Mouse (Mus musculus) urinary bladder, postnatal 36 days (tissue): Measurements from ENCODE around the gene Tapt1.
"Not testable (repeated sequence)": the region's sequence is repeated elsewhere in the genome, so short reads cannot be mapped to it uniquely, and the experiment has no call there.

Experiments
- DNase-seq, 2 experiments: peaks; one replicate each; pipeline ENCODE4 v3.0.0; 2022; ENCODE audit warnings: low spot score in 2 of 2, mixed read lengths in 1 of 2

Tapt1 gene

GRCm38 (mm10) chr5:44143467-44144235 is 82.8 kb downstream of the Tapt1 start:
- no peak for DNase-seq

GRCm38 (mm10) chr5:44127487-44127886 is 98.9 kb downstream of the Tapt1 start:
- DNase-seq = no peak

DNA sequence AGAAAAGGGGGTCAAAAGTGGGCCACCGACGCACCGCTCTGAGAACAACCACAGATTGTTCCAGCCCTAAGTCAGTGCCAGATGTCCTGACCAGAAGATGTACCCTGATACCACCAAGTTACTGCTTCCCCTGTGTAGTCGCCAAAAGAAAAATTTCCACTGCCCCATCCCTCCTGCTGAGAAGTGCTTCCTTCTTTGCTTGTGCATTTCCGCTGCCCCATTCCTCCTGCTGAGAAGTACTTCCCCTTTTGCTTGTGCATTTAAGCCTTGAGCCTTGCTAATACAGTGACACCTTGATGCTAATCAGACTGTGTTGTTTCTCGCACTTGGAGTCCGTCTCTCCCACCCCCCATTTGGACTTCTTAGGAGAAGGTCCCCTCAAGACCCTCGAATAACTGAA is 99.9 kb downstream of the Tapt1 start:
- DNase-seq = not testable (repeated sequence)
